Mouse (Mus musculus): ENCODE data around the gene Efnb3. TPM values are rescaled to one million over a fixed set of nuclear protein-coding genes. Genes with fewer than 3 reads are reported as not detected.
A peak's percentile ranks its signal among the peaks of the same experiment; 100 is the strongest.

The Efnb3 gene
- total and polyA plus RNA-seq, 3 experiments, result 0.23 to 0.72 TPM; not detected in 1

GRCm38 (mm10) chr11:69592799-69593198 lies 32.8 kb upstream of the Efnb3 start (continued):
- TF ChIP-seq JUND (IDR thresholded peaks at IDR 0.05; ENCODE audit: low read depth, low read length) (no peak), USF1 (IDR thresholded peaks at IDR 0.05; ENCODE audit: low read depth, low read length) (no peak), TBP (IDR thresholded peaks at IDR 0.05; ENCODE audit: low read depth, low read length) (no peak)

- Histone ChIP-seq H3K27me3 (ENCODE audit: control insufficient read depth in 1 of 2, insufficient read depth in 2 of 2, low read length in 2 of 2) (no peaks in the 10 kb centered on the region), H3K9me3 (replicated peaks; ENCODE audit: insufficient read depth, low read length) (no peaks in the 10 kb centered on the region), H3K79me2 (ENCODE audit: control insufficient read depth, insufficient read depth, low read length, poor library complexity) (no peaks in the 10 kb centered on the region), H3K27ac (ENCODE audit: control insufficient read depth, low read depth, low read length) (peak overlapping the region; percentile 53), H3K4me1 (ENCODE audit: control insufficient read depth in 1 of 2, insufficient read depth in 2 of 2, low read length in 2 of 2) (peaks cover 17 to 40% of the 10 kb centered on the region in 2 experiments), H3K36me3 (ENCODE audit: control insufficient read depth in 1 of 2, insufficient read depth in 2 of 2, low read length in 2 of 2) (peaks cover 19 to 50% of the 10 kb centered on the region in 2 experiments), H3K4me3 (ENCODE audit: control insufficient read depth in 1 of 2, insufficient read depth in 1 of 2, low read depth in 2 of 2, low read length in 2 of 2) (no peak overlapping the region), H3K9ac (ENCODE audit: control insufficient read depth, low read depth, low read length, poor library complexity, severe bottlenecking) (peak overlapping the region; percentile 23; the same call in 1 of the 2 replicates)
- no peak for DNase-seq (ENCODE audit: low read depth, low spot score)
- TF ChIP-seq MAX (IDR thresholded peaks at IDR 0.05; ENCODE audit: low read length) (no peak; the same call in 1 of the 2 replicates), RCOR1 (IDR thresholded peaks at IDR 0.05; ENCODE audit: low read depth, low read length) (no peak), BHLHE40 (IDR thresholded peaks at IDR 0.05; ENCODE audit: borderline replicate concordance, low read depth, low read length) (no peak), MAFK (IDR thresholded peaks at IDR 0.05; ENCODE audit: borderline replicate concordance, low read depth, low read length) (no peak), EP300 (IDR thresholded peaks at IDR 0.05; ENCODE audit: low read depth in 1 of 2, low read length in 2 of 2) (no peak), USF1 (IDR thresholded peaks at IDR 0.05; ENCODE audit: low read depth, low read length) (no peak), POLR2AphosphoS2 (IDR thresholded peaks at IDR 0.05; ENCODE audit: low read length) (0 out of 2 replicates have a peak, but pooled peaks have one; percentile 53), SMC3 (IDR thresholded peaks at IDR 0.05; ENCODE audit: low read depth, low read length) (no peak), ZKSCAN1 (IDR thresholded peaks at IDR 0.05; ENCODE audit: low read depth, low read length) (no peak), USF2 (IDR thresholded peaks at IDR 0.05; ENCODE audit: borderline replicate concordance in 1 of 2, insufficient read depth in 1 of 2, low read depth in 1 of 2, low read length in 2 of 2) (no peak), CHD1 (IDR thresholded peaks at IDR 0.05; ENCODE audit: low read depth, low read length) (no peak), MXI1 (IDR thresholded peaks at IDR 0.05; ENCODE audit: low read depth, low read length) (peak; percentile 33; the same call in 1 of the 2 replicates), TCF12 (IDR thresholded peaks at IDR 0.05; ENCODE audit: low read depth, low read length) (no peak; the same call in 1 of the 2 replicates), POLR2A (IDR thresholded peaks at IDR 0.05; ENCODE audit: control insufficient read depth in 1 of 2, insufficient read depth in 1 of 2, low read depth in 1 of 2, low read length in 2 of 2, poor library complexity in 1 of 2) (peak in 1 of 2 experiments; percentile 22; a peak in 1 of 4 replicates)
These were observed 32.1 kb upstream of the Efnb3 start for GRCm38 (mm10) chr11:69591899-69592637.

- H3K4me3 ChIP-seq (ENCODE audit: control insufficient read depth in 1 of 2, insufficient read depth in 1 of 2, low read depth in 2 of 2, low read length in 2 of 2), result no peak overlapping the region
- DNase-seq (ENCODE audit: low read depth, low spot score), result no peak
- peak in 1 of 2 experiments; percentile 23; a peak in 2 of 4 replicates for TF ChIP-seq POLR2A (IDR thresholded peaks at IDR 0.05; ENCODE audit: control insufficient read depth in 1 of 2, insufficient read depth in 1 of 2, low read depth in 1 of 2, low read length in 2 of 2, poor library complexity in 1 of 2)
- 0 out of 2 replicates have a peak, but pooled peaks have one; percentile 17 for TF ChIP-seq MAZ (IDR thresholded peaks at IDR 0.05; ENCODE audit: low read depth, low read length)
- peak; percentile 66 for TF ChIP-seq ZNF384 (IDR thresholded peaks at IDR 0.05; ENCODE audit: low read depth, low read length)
- 0 out of 2 replicates have a peak, but pooled peaks have one; percentile 12 for TF ChIP-seq ETS1 (IDR thresholded peaks at IDR 0.05; ENCODE audit: low read depth, low read length)
- no peak for TF ChIP-seq CTCF (IDR thresholded peaks at IDR 0.05 in 2 of 3, conservative IDR thresholded peaks at IDR 0.05 in 1 of 3; ENCODE audit: control insufficient read depth in 1 of 3, insufficient read depth in 1 of 3, low read depth in 2 of 3, low read length in 3 of 3, poor library complexity in 1 of 3, severe bottlenecking in 1 of 3)
- no peaks in the 10 kb centered on the region for H3K9me3 ChIP-seq (replicated peaks; ENCODE audit: insufficient read depth, low read length)
- H3K36me3 ChIP-seq (ENCODE audit: control insufficient read depth in 1 of 2, insufficient read depth in 2 of 2, low read length in 2 of 2), result peaks cover 23 to 55% of the 10 kb centered on the region in 2 experiments
- H3K27me3 ChIP-seq (ENCODE audit: control insufficient read depth in 1 of 2, insufficient read depth in 2 of 2, low read length in 2 of 2), result no peaks in the 10 kb centered on the region
- peaks cover 2% of the 10 kb centered on the region; the same call in 1 of the 2 replicates for H3K79me2 ChIP-seq (ENCODE audit: control insufficient read depth, insufficient read depth, low read length, poor library complexity)
- H3K9ac ChIP-seq (ENCODE audit: control insufficient read depth, low read depth, low read length, poor library complexity, severe bottlenecking), result no peak overlapping the region
- H3K4me1 ChIP-seq (ENCODE audit: control insufficient read depth in 1 of 2, insufficient read depth in 2 of 2, low read length in 2 of 2), result peaks cover 18 to 44% of the 10 kb centered on the region in 2 experiments
- H3K27ac ChIP-seq (ENCODE audit: control insufficient read depth, low read depth, low read length), result peak overlapping the region; percentile 19; the same call in 1 of the 2 replicates
These were observed 31.4 kb upstream of the Efnb3 start for GRCm38 (mm10) chr11:69591424-69591823.

Measured in MEL (cell line).